Mouse (Mus musculus) lung, postnatal 0 days (tissue): ENCODE data around the gene Sfmbt1. TPM values are rescaled to one million over a fixed set of nuclear protein-coding genes. Genes with fewer than 3 reads are reported as not detected.

Experiments
- ATAC-seq: fragments of 200-750 bp; cut with Nextera tagmentation; 2 replicates; pipeline ENCODE4 v1.8.0; 2017; ENCODE audit warnings: moderate library complexity
- DNase-seq: peaks from one replicate; pipeline ENCODE4 v3.0.0-alpha.2; 2016; ENCODE audit warnings: low spot score
- H3K27ac ChIP-seq: fragments of 300-500 bp; sonication (generic); 2 replicates; pipeline ENCODE4 v1.5.1; 2014; ENCODE audit warnings: antibody characterized with exemption, mild to moderate bottlenecking, low read length, mixed read lengths
- H3K27me3 ChIP-seq: fragments of 300-500 bp; sonication (generic); replicated peaks from 2 replicates; pipeline ENCODE4 v1.6.1; 2014; ENCODE audit warnings: low read length, mixed read lengths; ENCODE audit not compliant: insufficient read depth
- H3K36me3 ChIP-seq: fragments of 300-500 bp; sonication (generic); 2 replicates; pipeline ENCODE4 v1.6.1; 2014; ENCODE audit warnings: low read length, mixed read lengths; ENCODE audit not compliant: insufficient read depth
- H3K4me1 ChIP-seq: fragments of 300-500 bp; sonication (generic); 2 replicates; pipeline ENCODE4 v1.6.1; 2014; ENCODE audit warnings: antibody characterized with exemption, low read depth, low read length, mixed read lengths; ENCODE audit not compliant: insufficient read depth
- H3K4me2 ChIP-seq: fragments of 300-500 bp; sonication (generic); replicated peaks from 2 replicates; pipeline ENCODE4 v1.6.1; 2014; ENCODE audit warnings: low read depth, mild to moderate bottlenecking, low read length, moderate library complexity, mixed read lengths
- H3K4me3 ChIP-seq: fragments of 300-500 bp; sonication (generic); 2 replicates; pipeline ENCODE4 v1.5.1; 2014; ENCODE audit warnings: low read depth, low read length
- H3K9ac ChIP-seq: fragments of 300-500 bp; sonication (generic); replicated peaks from 2 replicates; pipeline ENCODE4 v1.6.1; 2014; ENCODE audit warnings: low read depth, mild to moderate bottlenecking
- H3K9me3 ChIP-seq: fragments of 300-500 bp; sonication (generic); 2 replicates; pipeline ENCODE4 v1.6.1; 2016; ENCODE audit warnings: low read length, mixed read lengths
- CTCF ChIP-seq: IDR thresholded peaks from 2 replicates; pipeline ENCODE4 v1.5.1; 2016; ENCODE audit warnings: antibody characterized with exemption, mild to moderate bottlenecking
- EP300 ChIP-seq: IDR thresholded peaks from 2 replicates; pipeline ENCODE4 v1.6.1; 2016; ENCODE audit warnings: antibody characterized with exemption, mild to moderate bottlenecking, control low read depth
- WGBS: fragments of 180-500 bp; shearing (Covaris S2); extraction: QIAGEN DNeasy Blood & Tissue Kit; methylation state at CpG from one replicate; pipeline ENCODE4 v1.1.7; 2014; 5-methylcytosine and 5-hydroxymethylcytosine counted together
- polyA plus RNA-seq: library from polyadenylated mRNA; unstranded; fragments of >200 nt; fragmentation: Nextera tagmentation; extraction: Ambion mirVana; gene quantifications from 2 replicates; pipeline ENCODE4 v1.2.1, GENCODE M21; 2015

The Sfmbt1 gene
- polyA plus RNA-seq, 1 experiment from 2014 or later = 8.2 TPM

- no peak for TF ChIP-seq CTCF
- no peak for TF ChIP-seq EP300
- Histone ChIP-seq H3K9ac (no peak overlapping the region), H3K4me2 (no peak overlapping the region), H3K4me3 (no peak overlapping the region), H3K36me3 (no peaks in the 10 kb centered on the region), H3K27me3 (no peaks in the 10 kb centered on the region), H3K9me3 (no peaks in the 10 kb centered on the region), H3K27ac (no peak overlapping the region), H3K4me1 (no peaks in the 10 kb centered on the region)
- 82% methylated on average over 3 of the region's 3 CpGs for WGBS
- DNase-seq (no peak), ATAC-seq (no peak)
Observed at GRCm38 (mm10) chr14:30757239-30757638, 42.6 kb downstream of the Sfmbt1 start.

GRCm38 (mm10) chr14:30761211-30761610 lies 46.6 kb downstream of the Sfmbt1 start:
- no peaks in the 10 kb centered on the region for H3K27me3 ChIP-seq
- TF ChIP-seq CTCF (no peak), EP300 (no peak)
- H3K4me3 ChIP-seq = no peak overlapping the region
- 83% methylated on average over 1 of the region's 1 CpGs for whole genome bisulfite sequencing
- H3K27ac ChIP-seq = no peak overlapping the region
- H3K36me3 ChIP-seq = no peaks in the 10 kb centered on the region
- ATAC-seq (no peak), DNase-seq (peak; percentile 11)
- no peak overlapping the region for H3K9ac ChIP-seq
- H3K4me2 ChIP-seq = no peak overlapping the region
- H3K9me3 ChIP-seq = no peaks in the 10 kb centered on the region
- no peaks in the 10 kb centered on the region for H3K4me1 ChIP-seq

DNA sequence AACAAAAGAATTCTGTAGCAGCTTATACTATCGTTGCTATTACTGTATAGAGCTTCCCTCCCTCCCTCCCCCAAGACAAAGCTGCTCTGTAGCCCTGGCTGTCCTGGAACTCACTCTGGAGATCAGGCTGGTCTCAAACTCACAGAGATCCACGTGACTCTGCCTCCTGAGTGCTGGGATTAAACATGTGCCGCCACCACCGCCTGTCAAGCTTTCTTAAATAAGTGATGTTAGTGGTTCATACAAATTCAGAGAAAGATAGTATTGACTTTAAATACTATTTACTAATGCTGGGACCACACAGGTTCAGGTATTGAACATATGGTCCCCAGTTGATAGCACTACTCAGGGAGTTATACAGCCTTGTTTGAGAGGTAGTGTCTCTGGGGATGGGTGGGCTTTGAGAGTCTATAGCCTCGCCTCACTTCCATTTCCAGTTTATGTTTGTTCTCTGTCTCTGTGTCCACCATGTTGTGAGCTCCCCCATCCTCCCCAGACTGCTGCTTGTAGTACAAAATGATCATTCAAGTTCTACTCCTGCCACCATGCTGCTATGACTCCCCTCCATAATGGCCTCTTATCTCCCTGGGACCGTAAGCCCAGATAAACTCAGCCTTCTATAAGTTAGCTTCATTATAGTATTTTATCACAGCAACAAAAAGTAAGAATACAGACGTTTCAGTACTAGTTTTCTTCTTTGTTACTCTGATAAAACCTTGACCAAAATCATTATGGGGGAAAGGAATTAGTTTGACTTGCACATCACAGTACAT lies 47.7 kb downstream of the Sfmbt1 start:
- WGBS = 86% methylated on average over 7 of the region's 7 CpGs
- no peak for ATAC-seq
- H3K4me3 ChIP-seq = no peak overlapping the region

DNA sequence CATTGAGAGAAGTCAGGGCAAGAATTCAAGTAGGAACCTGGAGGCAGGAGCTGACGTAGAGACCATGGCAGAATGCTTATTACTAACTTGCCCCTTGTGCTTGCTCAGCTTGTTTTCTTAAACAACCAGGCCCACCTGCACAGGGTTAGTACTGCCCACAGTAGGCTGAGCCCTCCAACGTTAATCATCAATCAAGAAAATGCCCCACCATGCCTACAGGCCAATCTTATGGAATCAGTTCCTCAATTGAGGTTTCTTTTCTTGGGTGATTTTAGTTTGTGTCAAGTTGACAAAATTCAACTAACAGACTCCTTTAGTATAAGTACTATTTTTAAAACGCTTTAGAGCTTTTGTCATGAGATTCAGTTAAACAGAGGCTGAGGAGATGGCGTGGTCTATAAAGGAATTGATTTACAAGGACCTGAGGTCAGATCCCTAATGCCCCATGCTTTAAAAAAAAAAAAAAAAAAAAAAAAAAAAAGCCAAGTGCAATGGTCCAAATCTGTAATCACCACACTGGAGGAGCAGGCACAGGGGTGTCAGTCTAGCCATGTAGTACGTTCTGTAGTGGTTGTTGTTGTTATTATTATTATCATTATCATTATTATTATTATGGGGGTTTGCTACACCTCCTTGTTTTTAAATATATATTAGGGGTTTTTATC lies 48.4 kb downstream of the Sfmbt1 start:
- H3K9me3 ChIP-seq = no peaks in the 10 kb centered on the region
- H3K27me3 ChIP-seq = no peaks in the 10 kb centered on the region
- ATAC-seq = no peak
- no peak for DNase-seq
- TF ChIP-seq EP300 = no peak
- no peak for TF ChIP-seq CTCF
- H3K27ac ChIP-seq = no peak overlapping the region
- no peaks in the 10 kb centered on the region for H3K36me3 ChIP-seq
- H3K4me3 ChIP-seq = no peak overlapping the region
- H3K4me1 ChIP-seq = no peaks in the 10 kb centered on the region
- H3K4me2 ChIP-seq = no peak overlapping the region
- WGBS = 74% methylated on average over 5 of the region's 5 CpGs
- H3K9ac ChIP-seq = no peak overlapping the region

More for the DNA sequence above, 47.7 kb downstream of the Sfmbt1 start:
- Histone ChIP-seq H3K4me1 (no peaks in the 10 kb centered on the region), H3K9me3 (no peaks in the 10 kb centered on the region), H3K36me3 (no peaks in the 10 kb centered on the region), H3K27ac (no peak overlapping the region), H3K4me2 (no peak overlapping the region), H3K9ac (no peak overlapping the region), H3K27me3 (no peaks in the 10 kb centered on the region)
- TF ChIP-seq EP300 (no peak), CTCF (no peak)
- DNase-seq = no peak

DNA sequence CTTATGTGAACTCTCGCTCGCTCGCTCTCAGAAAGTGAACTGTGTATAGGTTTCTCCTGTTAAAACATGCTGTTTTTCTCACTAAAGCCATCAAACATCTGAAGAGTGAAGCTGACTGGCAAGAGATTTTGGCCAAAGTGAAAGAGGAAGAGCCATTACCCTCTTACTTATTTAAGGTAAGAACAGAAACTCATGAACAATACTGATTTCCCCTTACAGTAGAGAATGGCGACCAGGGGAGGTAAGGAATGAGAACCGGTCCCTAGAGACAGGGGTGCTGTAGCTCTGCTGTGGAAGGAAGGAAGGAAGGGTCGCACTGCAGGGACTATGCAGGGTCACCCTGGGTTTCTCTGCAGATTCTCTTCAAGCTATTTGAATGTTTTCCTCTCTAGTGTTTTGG lies 70.0 kb downstream of the Sfmbt1 start:
- H3K9ac ChIP-seq = no peak overlapping the region
- H3K4me3 ChIP-seq = no peak overlapping the region
- no peak overlapping the region for H3K27ac ChIP-seq
- TF ChIP-seq CTCF = no peak
- no peak for TF ChIP-seq EP300
- no peak for ATAC-seq
- no peak overlapping the region for H3K4me2 ChIP-seq
- H3K27me3 ChIP-seq = no peaks in the 10 kb centered on the region
- no peak for DNase-seq
- 87% methylated on average over 6 of the region's 6 CpGs for WGBS
- H3K36me3 ChIP-seq = no peaks in the 10 kb centered on the region
- H3K4me1 ChIP-seq = no peaks in the 10 kb centered on the region
- H3K9me3 ChIP-seq = no peaks in the 10 kb centered on the region

DNA sequence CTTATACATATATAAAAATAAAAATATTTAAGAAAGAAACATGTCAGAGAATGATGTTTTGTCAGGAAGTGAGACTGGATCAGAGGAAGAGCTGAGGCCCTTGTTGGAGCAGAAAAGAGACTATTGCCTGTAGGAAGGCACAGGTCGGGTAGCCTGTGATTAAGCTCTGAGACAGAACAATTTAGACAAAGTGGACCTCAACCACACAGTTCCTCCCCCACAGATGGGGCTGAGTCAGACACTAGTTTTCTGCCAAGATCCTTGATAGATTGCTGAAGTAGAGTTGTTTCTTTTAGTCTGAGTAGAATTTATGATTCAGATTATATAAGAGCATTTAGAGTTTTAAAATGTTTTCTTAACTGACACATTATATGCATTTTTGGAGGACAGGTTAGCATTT lies 74.8 kb downstream of the Sfmbt1 start:
- WGBS = 48% methylated on average over 1 of the region's 1 CpGs
- no peak for TF ChIP-seq CTCF
- TF ChIP-seq EP300 = no peak
- no peaks in the 10 kb centered on the region for H3K27me3 ChIP-seq
- ATAC-seq (no peak), DNase-seq (no peak)
- H3K4me3 ChIP-seq = no peak overlapping the region
- H3K9ac ChIP-seq = no peak overlapping the region
- H3K9me3 ChIP-seq = no peaks in the 10 kb centered on the region
- H3K4me1 ChIP-seq = no peaks in the 10 kb centered on the region
- H3K4me2 ChIP-seq = no peak overlapping the region
- H3K36me3 ChIP-seq = no peaks in the 10 kb centered on the region
- no peak overlapping the region for H3K27ac ChIP-seq
